Mouse (Mus musculus): ENCODE measurements around the gene Khdrbs1. TPM values are rescaled to one million over a fixed set of nuclear protein-coding genes. Genes with fewer than 3 reads are reported as not detected.
"Not testable (repeated sequence)": the region's sequence is repeated elsewhere in the genome, so short reads cannot be mapped to it uniquely, and the experiment has no call there.

Khdrbs1 gene
- total and polyA plus RNA-seq, 3 experiments, result 11.4 to 41.7 (median 38.1) TPM

DNA sequence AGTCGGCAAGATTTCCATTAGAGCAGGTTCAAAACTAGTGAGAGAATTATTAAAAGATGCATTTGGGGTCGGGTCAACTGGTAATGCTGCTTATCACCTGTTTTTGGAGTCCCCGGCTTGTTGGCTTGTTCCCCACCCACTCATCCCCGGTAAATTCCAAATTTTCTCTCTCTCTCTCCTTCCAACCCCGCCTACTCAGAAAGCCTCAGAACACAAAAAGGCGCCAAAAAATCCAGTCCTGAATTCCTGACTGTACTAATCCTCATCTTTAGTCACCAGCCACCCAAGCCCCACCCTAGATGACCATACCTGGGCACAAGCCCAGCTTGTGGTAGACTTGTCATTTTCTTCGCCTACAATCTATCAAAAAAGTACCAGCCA lies 897 bp upstream of the Khdrbs1 start:
- Histone ChIP-seq H3K27ac (peak overlapping the region; percentile 87), H3K9ac (ENCODE audit: low read depth, low read length) (peak overlapping the region; percentile 65), H3K79me2 (replicated peaks; ENCODE audit: control insufficient read depth, insufficient read depth, low read length) (0 out of 2 replicates have a peak, but pooled peaks cover 2% of the 10 kb centered on the region), H3K4me3 (peak overlapping the region; percentile 77), H3K27me3 (ENCODE audit: control insufficient read depth, insufficient read depth, low read length) (no peaks in the 10 kb centered on the region), H3K4me1 (ENCODE audit: control insufficient read depth, insufficient read depth, low read length) (peaks cover 1% of the 10 kb centered on the region), H3K36me3 (ENCODE audit: control insufficient read depth, insufficient read depth, low read length) (peaks cover 7% of the 10 kb centered on the region)
- TF ChIP-seq CTCF (IDR thresholded peaks at IDR 0.05), result no peak
- intact Hi-C loops (cut with DNase I), result loop anchor here (2.0 kb wide), 3 partner anchors 46 to 78 kb away; partner anchors contain the start of genes Kpna6 and Tmem39b
- DNase-seq, result peak in 1 of 2 experiments; percentile 26
- WGBS, result 14% methylated on average over 7 of the region's 7 CpGs

DNA sequence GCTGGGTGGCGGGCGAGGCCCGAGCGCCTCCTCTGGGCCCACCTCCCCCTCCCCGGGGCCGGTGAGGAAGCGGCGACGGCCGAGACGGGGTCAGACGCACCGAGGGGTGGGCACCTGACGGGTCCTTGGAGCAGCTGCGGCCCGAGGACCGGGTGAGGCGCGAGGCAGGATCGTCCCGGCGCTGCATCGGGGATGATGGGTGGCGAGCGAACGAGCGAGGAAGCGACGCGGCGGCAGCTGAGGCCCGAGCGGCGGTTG lies 200 bp downstream of the Khdrbs1 start:
- no peaks in the 10 kb centered on the region for H3K27me3 ChIP-seq (ENCODE audit: control insufficient read depth, insufficient read depth, low read length)
- peak overlapping the region; percentile 99 for H3K9ac ChIP-seq (ENCODE audit: low read depth, low read length)
- H3K4me1 ChIP-seq (ENCODE audit: control insufficient read depth, insufficient read depth, low read length), result peaks cover 3% of the 10 kb centered on the region
- no peak for DNase-seq
- H3K79me2 ChIP-seq (replicated peaks; ENCODE audit: control insufficient read depth, insufficient read depth, low read length), result peaks cover 2% of the 10 kb centered on the region; the same call in 1 of the 2 replicates
- intact Hi-C loops (cut with DNase I), result loop anchor here (2.0 kb wide), 3 partner anchors 45 to 79 kb away; partner anchors contain the start of genes Kpna6 and Tmem39b
- H3K36me3 ChIP-seq (ENCODE audit: control insufficient read depth, insufficient read depth, low read length), result peaks cover 10% of the 10 kb centered on the region
- peak overlapping the region; percentile 96 for H3K27ac ChIP-seq
- TF ChIP-seq EP300 (IDR thresholded peaks at IDR 0.05; ENCODE audit: insufficient read depth, low read depth, low read length) (no peak), CTCF (IDR thresholded peaks at IDR 0.05) (no peak)
- 0% methylated on average over 33 of the region's 34 CpGs for WGBS
- peak overlapping the region; percentile 87 for H3K4me3 ChIP-seq

DNA sequence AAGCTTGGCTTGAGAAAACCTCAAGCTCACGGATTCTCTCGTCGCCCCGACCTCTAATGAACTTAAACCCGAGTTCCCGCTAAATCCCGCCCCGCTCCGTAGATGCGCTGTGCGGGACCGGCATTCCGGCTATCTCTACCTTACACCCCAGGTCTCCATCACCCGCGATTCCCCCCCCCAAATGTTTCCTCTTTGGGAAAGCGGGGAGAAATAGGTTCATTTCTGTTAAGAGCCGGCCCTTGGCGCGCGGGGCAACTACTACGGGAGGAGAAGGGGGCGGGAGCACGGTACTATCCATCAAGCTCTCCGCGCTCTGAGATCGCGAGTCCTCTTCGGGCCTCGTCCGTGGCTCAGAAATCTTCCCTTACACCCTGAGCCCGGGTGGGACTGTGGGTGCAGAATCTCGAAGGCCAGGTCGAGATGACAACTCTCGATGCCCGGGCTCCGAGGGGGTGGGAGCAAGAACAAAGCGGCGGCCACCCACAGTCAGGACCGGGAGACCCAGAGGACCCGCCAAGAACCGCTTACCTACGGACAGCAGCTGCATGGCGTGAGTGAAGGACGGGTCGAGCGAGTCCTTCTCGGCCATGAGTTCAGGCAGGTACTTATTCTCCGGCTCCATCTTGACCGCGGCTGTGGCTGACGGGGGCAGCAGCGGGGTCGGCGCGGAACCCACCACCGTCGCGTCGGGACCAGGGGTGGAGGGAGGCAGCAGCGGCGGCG lies 691 bp downstream of the Khdrbs1 start:
- no peak for TF ChIP-seq CTCF (IDR thresholded peaks at IDR 0.05)
- no peak for TF ChIP-seq EP300 (IDR thresholded peaks at IDR 0.05; ENCODE audit: insufficient read depth, low read depth, low read length)
- no peak for TF ChIP-seq POLR2A (IDR thresholded peaks at IDR 0.05; ENCODE audit: insufficient read depth, low read depth, low read length)

DNA sequence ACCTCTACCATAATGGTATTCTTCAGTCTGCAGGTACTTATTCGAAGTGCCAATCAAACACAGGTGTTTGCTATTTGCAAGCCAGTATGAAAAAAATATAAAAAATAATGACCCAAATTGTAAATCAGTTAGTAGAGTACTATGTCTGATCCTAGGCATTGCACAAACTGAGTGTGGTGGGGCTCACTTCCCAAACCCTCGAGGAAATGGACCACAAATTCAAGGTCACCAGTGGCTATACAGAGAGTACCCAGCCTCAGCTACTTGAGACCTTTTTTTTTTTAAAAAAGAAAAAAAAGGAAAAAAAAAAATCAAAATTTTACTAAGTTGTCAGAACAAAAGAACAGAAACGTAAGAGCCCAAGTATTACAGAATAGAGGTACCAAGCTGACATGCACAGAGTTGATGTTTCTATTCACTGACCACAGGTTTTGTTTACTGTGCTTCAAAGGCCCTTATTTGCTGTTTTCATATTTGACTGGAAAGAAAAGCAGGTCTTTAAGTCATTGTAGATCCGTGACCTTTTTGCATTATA lies 2.9 kb downstream of the Khdrbs1 start:
- intact Hi-C loops (cut with DNase I), result no loop called here
- TF ChIP-seq EP300 (IDR thresholded peaks at IDR 0.05; ENCODE audit: insufficient read depth, low read depth, low read length), result no peak
- TF ChIP-seq CTCF (IDR thresholded peaks at IDR 0.05), result no peak
- TF ChIP-seq POLR2A (IDR thresholded peaks at IDR 0.05; ENCODE audit: insufficient read depth, low read depth, low read length), result no peak
- Histone ChIP-seq H3K27me3 (ENCODE audit: control insufficient read depth, insufficient read depth, low read length) (no peaks in the 10 kb centered on the region), H3K27ac (no peak overlapping the region), H3K9ac (ENCODE audit: low read depth, low read length) (no peak overlapping the region), H3K79me2 (replicated peaks; ENCODE audit: control insufficient read depth, insufficient read depth, low read length) (peaks cover 5% of the 10 kb centered on the region; the same call in 1 of the 2 replicates), H3K4me1 (ENCODE audit: control insufficient read depth, insufficient read depth, low read length) (peaks cover 3% of the 10 kb centered on the region), H3K36me3 (ENCODE audit: control insufficient read depth, insufficient read depth, low read length) (peaks cover 14% of the 10 kb centered on the region), H3K4me3 (no peak overlapping the region)
- DNase-seq, result no peak
- 51% methylated on average over 4 of the region's 4 CpGs for WGBS

More for the DNA sequence above, 691 bp downstream of the Khdrbs1 start:
- intact Hi-C loops (cut with DNase I), result no loop called here
- H3K36me3 ChIP-seq (ENCODE audit: control insufficient read depth, insufficient read depth, low read length), result peaks cover 11% of the 10 kb centered on the region
- H3K79me2 ChIP-seq (replicated peaks; ENCODE audit: control insufficient read depth, insufficient read depth, low read length), result peaks cover 2% of the 10 kb centered on the region; the same call in 1 of the 2 replicates
- H3K4me3 ChIP-seq, result peak overlapping the region; percentile 87
- H3K27me3 ChIP-seq (ENCODE audit: control insufficient read depth, insufficient read depth, low read length), result no peaks in the 10 kb centered on the region
- DNase-seq, result peak; percentile 54 to 63
- WGBS, result under 1% methylated on average over 62 of the region's 62 CpGs
- H3K4me1 ChIP-seq (ENCODE audit: control insufficient read depth, insufficient read depth, low read length), result peaks cover 3% of the 10 kb centered on the region
- H3K27ac ChIP-seq, result peak overlapping the region; percentile 96
- H3K9ac ChIP-seq (ENCODE audit: low read depth, low read length), result peak overlapping the region; percentile 99

DNA sequence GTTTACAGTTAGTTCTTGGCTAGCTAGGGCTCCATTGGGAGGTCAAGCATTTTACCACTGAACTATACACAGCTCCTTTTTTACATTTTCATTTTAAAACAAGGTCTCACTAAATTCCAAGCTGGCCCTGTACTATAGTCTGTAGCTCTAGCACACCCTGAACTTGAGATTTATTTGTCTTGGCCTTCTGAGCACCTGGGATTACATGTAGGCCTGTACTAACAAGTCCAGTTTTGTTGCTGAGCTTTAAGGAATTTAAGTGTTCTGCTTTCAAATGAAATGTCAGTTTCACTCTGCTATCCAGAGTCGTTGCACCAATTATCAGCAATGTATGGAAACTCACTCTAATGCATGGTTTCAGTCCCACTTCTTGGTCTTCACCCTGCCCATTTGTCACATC lies 5.9 kb downstream of the Khdrbs1 start:
- Histone ChIP-seq H3K27me3 (ENCODE audit: control insufficient read depth, insufficient read depth, low read length) (no peaks in the 10 kb centered on the region), H3K4me3 (no peak overlapping the region), H3K4me1 (ENCODE audit: control insufficient read depth, insufficient read depth, low read length) (peaks cover 3% of the 10 kb centered on the region), H3K36me3 (ENCODE audit: control insufficient read depth, insufficient read depth, low read length) (peaks cover 16% of the 10 kb centered on the region), H3K27ac (no peak overlapping the region), H3K9ac (ENCODE audit: low read depth, low read length) (no peak overlapping the region), H3K79me2 (replicated peaks; ENCODE audit: control insufficient read depth, insufficient read depth, low read length) (peaks cover 5% of the 10 kb centered on the region; the same call in 1 of the 2 replicates)
- 58% methylated on average over 1 of the region's 1 CpGs for WGBS
- TF ChIP-seq EP300 (IDR thresholded peaks at IDR 0.05; ENCODE audit: insufficient read depth, low read depth, low read length) (no peak), POLR2A (IDR thresholded peaks at IDR 0.05; ENCODE audit: insufficient read depth, low read depth, low read length) (no peak), CTCF (IDR thresholded peaks at IDR 0.05) (no peak)
- intact Hi-C loops (cut with DNase I), result no loop called here
- DNase-seq, result no peak

DNA sequence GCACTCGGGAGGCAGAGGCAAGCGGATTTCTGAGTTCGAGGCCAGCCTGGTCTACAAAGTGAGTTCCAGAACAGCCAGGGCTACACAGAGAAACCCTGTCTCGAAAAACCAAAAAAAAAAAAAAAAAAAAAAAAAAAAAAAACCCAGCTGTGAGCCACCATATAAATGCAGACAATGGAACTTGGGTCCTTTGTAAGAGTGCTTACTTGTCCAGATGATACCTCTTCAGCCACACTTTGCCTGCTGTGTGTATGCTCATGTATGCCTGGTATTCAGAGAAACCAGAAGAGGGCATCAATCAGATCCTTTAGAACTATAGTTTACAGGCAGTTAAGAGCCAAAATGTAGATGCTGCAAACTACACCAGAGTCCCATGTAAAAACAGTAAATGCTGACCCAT lies 6.6 kb downstream of the Khdrbs1 start:
- H3K27me3 ChIP-seq (ENCODE audit: control insufficient read depth, insufficient read depth, low read length); H3K27ac ChIP-seq; H3K4me1 ChIP-seq (ENCODE audit: control insufficient read depth, insufficient read depth, low read length); H3K4me3 ChIP-seq; H3K9ac ChIP-seq (ENCODE audit: low read depth, low read length); intact Hi-C loops (cut with DNase I); DNase-seq; H3K79me2 ChIP-seq (replicated peaks; ENCODE audit: control insufficient read depth, insufficient read depth, low read length): not testable (repeated sequence)
- H3K36me3 ChIP-seq (ENCODE audit: control insufficient read depth, insufficient read depth, low read length), result peaks cover 16% of the 10 kb centered on the region
- WGBS, result 100% methylated on average over 3 of the region's 4 CpGs
